Mouse (Mus musculus) intestine, embryonic 14.5 days (tissue): ENCODE results near the gene Nol3. TPM values are rescaled to one million over a fixed set of nuclear protein-coding genes. Genes with fewer than 3 reads are reported as not detected.
A peak's percentile ranks its signal among the peaks of the same experiment; 100 is the strongest.
"Not testable (repeated sequence)": the region's sequence is repeated elsewhere in the genome, so short reads cannot be mapped to it uniquely, and the experiment has no call there.

Experiments used
- ATAC-seq: fragments of 200-750 bp; cut with Nextera tagmentation; replicated peaks from 2 replicates; pipeline ENCODE4 v1.8.0; 2017; ENCODE audit warnings: low read depth, moderate number of reproducible peaks, moderate TSS enrichment, moderate library complexity; ENCODE audit not compliant: low FRiP score, low TSS enrichment
- DNase-seq: peaks from one replicate; pipeline ENCODE4 v3.0.0-alpha.2; 2018; ENCODE audit warnings: low spot score
- H3K27ac ChIP-seq: fragments of 300-500 bp; sonication (generic); 2 replicates; pipeline ENCODE4 v1.5.1; 2014; ENCODE audit warnings: low read depth, mild to moderate bottlenecking, control low read depth
- H3K27me3 ChIP-seq: fragments of 300-500 bp; sonication (generic); replicated peaks from 2 replicates; pipeline ENCODE4 v1.6.1; 2014; ENCODE audit warnings: low read length, control low read depth; ENCODE audit not compliant: control insufficient read depth, insufficient read depth
- H3K36me3 ChIP-seq: fragments of 300-500 bp; sonication (generic); 2 replicates; pipeline ENCODE4 v1.6.1; 2014; ENCODE audit warnings: low read length, control low read depth; ENCODE audit not compliant: control insufficient read depth, insufficient read depth
- H3K4me1 ChIP-seq: fragments of 300-500 bp; sonication (generic); replicated peaks from 2 replicates; pipeline ENCODE4 v1.6.1; 2014; ENCODE audit warnings: low read length, control low read depth, mixed read lengths; ENCODE audit not compliant: control insufficient read depth, insufficient read depth
- H3K4me2 ChIP-seq: fragments of 300-500 bp; sonication (generic); 2 replicates; pipeline ENCODE4 v1.6.1; 2014; ENCODE audit warnings: low read length
- H3K4me3 ChIP-seq: fragments of 300-500 bp; sonication (generic); 2 replicates; pipeline ENCODE4 v1.5.1; 2014; ENCODE audit warnings: low read depth, low read length, control low read depth, mixed read lengths
- H3K9ac ChIP-seq: fragments of 300-500 bp; sonication (generic); 2 replicates; pipeline ENCODE4 v1.6.1; 2014; ENCODE audit warnings: mild to moderate bottlenecking, low read length
- H3K9me3 ChIP-seq: fragments of 300-500 bp; sonication (generic); 2 replicates; pipeline ENCODE4 v1.6.1; 2016; ENCODE audit warnings: low read length, control low read depth; ENCODE audit not compliant: control insufficient read depth
- WGBS: fragments of 180-500 bp; shearing (Covaris S2); extraction: QIAGEN DNeasy Blood & Tissue Kit; methylation state at CpG from one replicate; pipeline ENCODE4 v1.1.7; 2014; 5-methylcytosine and 5-hydroxymethylcytosine counted together
- polyA plus RNA-seq: library from polyadenylated mRNA; unstranded; fragments of >200 nt; fragmentation: Nextera tagmentation; extraction: Ambion mirVana; gene quantifications from 2 replicates; pipeline ENCODE4 v1.2.1, GENCODE M21; 2014

Nol3 gene
- polyA plus RNA-seq, 1 experiment from 2014 or later, result 1.3 TPM

GRCm38 (mm10) chr8:105290554-105291314 is 14.8 kb downstream of the Nol3 start:
- DNase-seq, result peak; percentile 99
- no peak for ATAC-seq
- Histone ChIP-seq H3K9ac (no peak overlapping the region), H3K36me3 (no peaks in the 10 kb centered on the region), H3K4me3 (no peak overlapping the region), H3K27ac (no peak overlapping the region), H3K4me1 (peaks cover 10% of the 10 kb centered on the region), H3K4me2 (peak overlapping the region; percentile 85; the same call in 1 of the 2 replicates), H3K9me3 (no peaks in the 10 kb centered on the region), H3K27me3 (peaks cover 10% of the 10 kb centered on the region)
- 8% methylated on average over 31 of the region's 31 CpGs for WGBS

GRCm38 (mm10) chr8:105291364-105291763 is 15.4 kb downstream of the Nol3 start:
- Histone ChIP-seq H3K27me3 (peaks cover 10% of the 10 kb centered on the region), H3K4me1 (peaks cover 10% of the 10 kb centered on the region)
- H3K4me2 ChIP-seq, H3K27ac ChIP-seq, H3K9ac ChIP-seq, DNase-seq, ATAC-seq, H3K36me3 ChIP-seq, H3K4me3 ChIP-seq, H3K9me3 ChIP-seq: not testable (repeated sequence)
- WGBS, result 85% methylated on average over 8 of the region's 8 CpGs

- H3K36me3 ChIP-seq, H3K4me3 ChIP-seq, ATAC-seq, H3K9ac ChIP-seq, H3K27ac ChIP-seq, DNase-seq, H3K4me2 ChIP-seq, H3K9me3 ChIP-seq: not testable (repeated sequence)
- H3K27me3 ChIP-seq, result peaks cover 10% of the 10 kb centered on the region
- H3K4me1 ChIP-seq, result peaks cover 12% of the 10 kb centered on the region
- WGBS, result 65% methylated on average over 3 of the region's 3 CpGs
Measured at GRCm38 (mm10) chr8:105291802-105292201, 15.9 kb downstream of the Nol3 start.

GRCm38 (mm10) chr8:105292471-105292870 is 16.5 kb downstream of the Nol3 start:
- H3K4me1 ChIP-seq, result peaks cover 17% of the 10 kb centered on the region
- no peak overlapping the region for H3K4me2 ChIP-seq
- DNase-seq, result no peak
- no peaks in the 10 kb centered on the region for H3K9me3 ChIP-seq
- H3K27ac ChIP-seq, result no peak overlapping the region
- H3K36me3 ChIP-seq, result no peaks in the 10 kb centered on the region
- no peak overlapping the region for H3K9ac ChIP-seq
- H3K4me3 ChIP-seq, result no peak overlapping the region
- WGBS, result 81% methylated on average over 7 of the region's 7 CpGs
- no peak for ATAC-seq
- H3K27me3 ChIP-seq, result peaks cover 10% of the 10 kb centered on the region

GRCm38 (mm10) chr8:105293405-105293804 is 17.5 kb downstream of the Nol3 start:
- Histone ChIP-seq H3K36me3 (no peaks in the 10 kb centered on the region), H3K4me1 (peaks cover 20% of the 10 kb centered on the region), H3K27ac (no peak overlapping the region), H3K4me2 (no peak overlapping the region), H3K9me3 (no peaks in the 10 kb centered on the region), H3K27me3 (peaks cover 10% of the 10 kb centered on the region), H3K9ac (no peak overlapping the region), H3K4me3 (no peak overlapping the region)
- DNase-seq (no peak), ATAC-seq (no peak)
- 65% methylated on average over 19 of the region's 19 CpGs for WGBS

GRCm38 (mm10) chr8:105294776-105295175 is 18.8 kb downstream of the Nol3 start:
- WGBS, result 62% methylated on average over 9 of the region's 9 CpGs
- no peak for DNase-seq
- Histone ChIP-seq H3K27me3 (peaks cover 10% of the 10 kb centered on the region), H3K9me3 (no peaks in the 10 kb centered on the region), H3K27ac (no peak overlapping the region), H3K4me3 (no peak overlapping the region), H3K4me1 (peaks cover 25% of the 10 kb centered on the region), H3K4me2 (no peak overlapping the region; the same call in 1 of the 2 replicates), H3K36me3 (peaks cover 12% of the 10 kb centered on the region), H3K9ac (no peak overlapping the region)
- ATAC-seq, result no peak

- DNase-seq (no peak), ATAC-seq (no peak)
- peaks cover 21% of the 10 kb centered on the region for H3K4me1 ChIP-seq
- 70% methylated on average over 11 of the region's 11 CpGs for WGBS
- no peak overlapping the region for H3K9ac ChIP-seq
- H3K36me3 ChIP-seq, result peaks cover 17% of the 10 kb centered on the region
- H3K4me3 ChIP-seq, result peak overlapping the region; percentile 1; the same call in 1 of the 2 replicates
- H3K4me2 ChIP-seq, result peak overlapping the region; percentile 18; the same call in 1 of the 2 replicates
- peaks cover 6% of the 10 kb centered on the region for H3K27me3 ChIP-seq
- no peaks in the 10 kb centered on the region for H3K9me3 ChIP-seq
- H3K27ac ChIP-seq, result no peak overlapping the region
Measured at GRCm38 (mm10) chr8:105295256-105295655, 19.3 kb downstream of the Nol3 start.

- peaks cover 17% of the 10 kb centered on the region for H3K4me1 ChIP-seq
- peak within 1 kb of the TSS; percentile 59 for H3K4me3 ChIP-seq
- H3K36me3 ChIP-seq, result peaks cover 24% of the 10 kb centered on the region
- H3K9ac ChIP-seq, result peak within 1 kb of the TSS; percentile 63; the same call in 1 of the 2 replicates
- ATAC-seq (no peak), DNase-seq (no peak)
- H3K27ac ChIP-seq, result no peak within 1 kb of the TSS
- no peaks in the 10 kb centered on the region for H3K9me3 ChIP-seq
- no peaks in the 10 kb centered on the region for H3K27me3 ChIP-seq
- 53% methylated on average over 11 of the region's 11 CpGs for WGBS
- peak within 1 kb of the TSS; percentile 70 for H3K4me2 ChIP-seq
Measured at GRCm38 (mm10) chr8:105295895-105296573, 20.1 kb downstream of the Nol3 start, which contains the start of gene Exoc3l. TSS of gene Exoc3l (minus strand) at chr8:105296101.
